Mouse (Mus musculus): ENCODE measurements around the gene Poldip3. TPM values are rescaled to one million over a fixed set of nuclear protein-coding genes. Genes with fewer than 3 reads are reported as not detected.
A peak's percentile ranks its signal among the peaks of the same experiment; 100 is the strongest.

Poldip3 gene
- polyA plus RNA-seq, 1 experiment from 2014 or later, result 88.6 TPM

- Histone ChIP-seq H3K4me3 (replicated peaks; ENCODE audit: low read depth, low read length) (no peak overlapping the region), H3K9ac (ENCODE audit: low read depth, low read length) (no peak overlapping the region), H3K4me2 (ENCODE audit: low read length) (no peak overlapping the region), H3K4me1 (replicated peaks; ENCODE audit: insufficient read depth, low read length) (no peaks in the 10 kb centered on the region), H3K27me3 (ENCODE audit: insufficient read depth, low read length) (no peaks in the 10 kb centered on the region), H3K36me3 (ENCODE audit: insufficient read depth, low read length) (peaks cover 30% of the 10 kb centered on the region), H3K9me3 (replicated peaks; ENCODE audit: low read length) (no peaks in the 10 kb centered on the region), H3K27ac (no peak overlapping the region)
- 94% methylated on average over 4 of the region's 4 CpGs for WGBS
- TF ChIP-seq CTCF (IDR thresholded peaks at IDR 0.05; ENCODE audit: low read depth), result no peak
- ATAC-seq (replicated peaks; ENCODE audit: low FRiP score, low read depth) (no peak), DNase-seq (ENCODE audit: low spot score) (no peak)
Observed at GRCm38 (mm10) chr15:83160561-83160960, 11.4 kb upstream of the Poldip3 start.

- no peak overlapping the region for H3K27ac ChIP-seq
- H3K36me3 ChIP-seq (ENCODE audit: insufficient read depth, low read length), result peaks cover 30% of the 10 kb centered on the region
- 96% methylated on average over 9 of the region's 9 CpGs for WGBS
- DNase-seq (ENCODE audit: low spot score) (no peak), ATAC-seq (replicated peaks; ENCODE audit: low FRiP score, low read depth) (no peak)
- no peak for TF ChIP-seq CTCF (IDR thresholded peaks at IDR 0.05; ENCODE audit: low read depth)
- no peak overlapping the region for H3K4me2 ChIP-seq (ENCODE audit: low read length)
- no peak overlapping the region for H3K9ac ChIP-seq (ENCODE audit: low read depth, low read length)
- H3K9me3 ChIP-seq (replicated peaks; ENCODE audit: low read length), result no peaks in the 10 kb centered on the region
- no peaks in the 10 kb centered on the region for H3K27me3 ChIP-seq (ENCODE audit: insufficient read depth, low read length)
- H3K4me1 ChIP-seq (replicated peaks; ENCODE audit: insufficient read depth, low read length), result no peaks in the 10 kb centered on the region
- no peak overlapping the region for H3K4me3 ChIP-seq (replicated peaks; ENCODE audit: low read depth, low read length)
Observed at GRCm38 (mm10) chr15:83159823-83160222, 10.6 kb upstream of the Poldip3 start.

- H3K27ac ChIP-seq, result no peak overlapping the region
- no peaks in the 10 kb centered on the region for H3K9me3 ChIP-seq (replicated peaks; ENCODE audit: low read length)
- H3K4me1 ChIP-seq (replicated peaks; ENCODE audit: insufficient read depth, low read length), result no peaks in the 10 kb centered on the region
- DNase-seq (ENCODE audit: low spot score), result no peak
- H3K9ac ChIP-seq (ENCODE audit: low read depth, low read length), result no peak overlapping the region
- H3K4me2 ChIP-seq (ENCODE audit: low read length), result no peak overlapping the region
- no peak overlapping the region for H3K4me3 ChIP-seq (replicated peaks; ENCODE audit: low read depth, low read length)
- 92% methylated on average over 7 of the region's 7 CpGs for WGBS
- no peak for TF ChIP-seq CTCF (IDR thresholded peaks at IDR 0.05; ENCODE audit: low read depth)
- H3K36me3 ChIP-seq (ENCODE audit: insufficient read depth, low read length), result peaks cover 35% of the 10 kb centered on the region
- no peak for ATAC-seq (replicated peaks; ENCODE audit: low FRiP score, low read depth)
- H3K27me3 ChIP-seq (ENCODE audit: insufficient read depth, low read length), result no peaks in the 10 kb centered on the region
Observed at GRCm38 (mm10) chr15:83158587-83159160, 9.5 kb upstream of the Poldip3 start.

- Histone ChIP-seq H3K27me3 (ENCODE audit: insufficient read depth, low read length) (no peaks in the 10 kb centered on the region), H3K4me2 (ENCODE audit: low read length) (no peak overlapping the region), H3K4me1 (replicated peaks; ENCODE audit: insufficient read depth, low read length) (no peaks in the 10 kb centered on the region), H3K9ac (ENCODE audit: low read depth, low read length) (no peak overlapping the region), H3K9me3 (replicated peaks; ENCODE audit: low read length) (no peaks in the 10 kb centered on the region), H3K4me3 (replicated peaks; ENCODE audit: low read depth, low read length) (no peak overlapping the region), H3K36me3 (ENCODE audit: insufficient read depth, low read length) (peaks cover 39% of the 10 kb centered on the region), H3K27ac (no peak overlapping the region)
- 94% methylated on average over 6 of the region's 6 CpGs for WGBS
- DNase-seq (ENCODE audit: low spot score) (no peak), ATAC-seq (replicated peaks; ENCODE audit: low FRiP score, low read depth) (no peak)
- no peak for TF ChIP-seq CTCF (IDR thresholded peaks at IDR 0.05; ENCODE audit: low read depth)
Observed at GRCm38 (mm10) chr15:83157667-83158064, 8.5 kb upstream of the Poldip3 start.

GRCm38 (mm10) chr15:83156929-83157666 lies 7.9 kb upstream of the Poldip3 start:
- Histone ChIP-seq H3K4me2 (ENCODE audit: low read length) (no peak overlapping the region), H3K4me1 (replicated peaks; ENCODE audit: insufficient read depth, low read length) (no peaks in the 10 kb centered on the region), H3K27me3 (ENCODE audit: insufficient read depth, low read length) (no peaks in the 10 kb centered on the region), H3K27ac (no peak overlapping the region), H3K9me3 (replicated peaks; ENCODE audit: low read length) (no peaks in the 10 kb centered on the region), H3K4me3 (replicated peaks; ENCODE audit: low read depth, low read length) (no peak overlapping the region), H3K9ac (ENCODE audit: low read depth, low read length) (no peak overlapping the region), H3K36me3 (ENCODE audit: insufficient read depth, low read length) (peaks cover 34% of the 10 kb centered on the region)
- DNase-seq (ENCODE audit: low spot score) (peak; percentile 63), ATAC-seq (replicated peaks; ENCODE audit: low FRiP score, low read depth) (no peak)
- TF ChIP-seq CTCF (IDR thresholded peaks at IDR 0.05; ENCODE audit: low read depth), result peak; percentile 82
- WGBS, result 75% methylated on average over 11 of the region's 11 CpGs

GRCm38 (mm10) chr15:83155672-83156419 lies 6.7 kb upstream of the Poldip3 start:
- Histone ChIP-seq H3K4me1 (replicated peaks; ENCODE audit: insufficient read depth, low read length) (no peaks in the 10 kb centered on the region), H3K27me3 (ENCODE audit: insufficient read depth, low read length) (no peaks in the 10 kb centered on the region), H3K9ac (ENCODE audit: low read depth, low read length) (no peak overlapping the region), H3K27ac (no peak overlapping the region), H3K4me2 (ENCODE audit: low read length) (no peak overlapping the region), H3K4me3 (replicated peaks; ENCODE audit: low read depth, low read length) (no peak overlapping the region), H3K36me3 (ENCODE audit: insufficient read depth, low read length) (peaks cover 33% of the 10 kb centered on the region), H3K9me3 (replicated peaks; ENCODE audit: low read length) (no peaks in the 10 kb centered on the region)
- no peak for TF ChIP-seq CTCF (IDR thresholded peaks at IDR 0.05; ENCODE audit: low read depth)
- DNase-seq (ENCODE audit: low spot score) (no peak), ATAC-seq (replicated peaks; ENCODE audit: low FRiP score, low read depth) (no peak)
- 64% methylated on average over 6 of the region's 6 CpGs for WGBS

Measured in kidney, postnatal 0 days (tissue).